Mouse (Mus musculus): Measurements from ENCODE around the gene Olfml2b. TPM values are rescaled to one million over a fixed set of nuclear protein-coding genes. Genes with fewer than 3 reads are reported as not detected.

The Olfml2b gene
- polyA plus RNA-seq, 1 experiment, result 12.8 TPM

GRCm38 (mm10) chr1:170701582-170701981 is 57.2 kb downstream of the Olfml2b start:
- 60% methylated on average over 8 of the region's 8 CpGs for WGBS
- TF ChIP-seq POLR2A (IDR thresholded peaks at IDR 0.05; ENCODE audit: borderline replicate concordance, control insufficient read depth, low read depth, low read length) (no peak), CTCF (IDR thresholded peaks at IDR 0.05; ENCODE audit: control insufficient read depth, insufficient read depth, low read length) (no peak)
- Histone ChIP-seq H3K27ac (ENCODE audit: control insufficient read depth, insufficient read depth, low read depth, low read length, poor library complexity) (no peak overlapping the region), H3K4me1 (ENCODE audit: control insufficient read depth, insufficient read depth, low read length) (peaks cover 4% of the 10 kb centered on the region), H3K4me3 (replicated peaks; ENCODE audit: control insufficient read depth, low read depth, low read length) (no peak overlapping the region)

DNA sequence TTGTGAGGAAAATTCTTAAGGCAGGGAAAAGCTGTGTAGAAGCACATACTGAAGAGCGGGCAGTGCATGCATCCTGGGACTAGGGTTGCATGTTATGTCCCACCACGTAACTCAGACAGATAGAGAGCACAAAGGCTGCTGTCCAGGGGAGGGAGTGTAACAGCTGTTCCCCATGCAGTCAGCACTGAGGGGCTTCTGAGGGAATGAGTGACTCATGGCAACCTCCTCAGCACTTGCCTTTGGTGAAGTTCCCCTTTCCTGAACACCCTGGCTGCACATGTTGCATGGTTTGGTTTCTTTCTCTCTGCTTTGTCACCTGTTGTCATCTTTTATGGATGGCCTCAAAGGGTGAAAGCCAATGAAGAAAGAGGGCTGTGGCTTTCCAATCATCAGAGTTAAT is 57.9 kb downstream of the Olfml2b start:
- Histone ChIP-seq H3K4me1 (ENCODE audit: control insufficient read depth, insufficient read depth, low read length) (peaks cover 4% of the 10 kb centered on the region), H3K4me3 (replicated peaks; ENCODE audit: control insufficient read depth, low read depth, low read length) (no peak overlapping the region), H3K27ac (ENCODE audit: control insufficient read depth, insufficient read depth, low read depth, low read length, poor library complexity) (peak overlapping the region; percentile 1; the same call in 1 of the 2 replicates)
- TF ChIP-seq CTCF (IDR thresholded peaks at IDR 0.05; ENCODE audit: control insufficient read depth, insufficient read depth, low read length) (no peak), POLR2A (IDR thresholded peaks at IDR 0.05; ENCODE audit: borderline replicate concordance, control insufficient read depth, low read depth, low read length) (no peak)
- WGBS, result 46% methylated on average over 2 of the region's 2 CpGs

DNA sequence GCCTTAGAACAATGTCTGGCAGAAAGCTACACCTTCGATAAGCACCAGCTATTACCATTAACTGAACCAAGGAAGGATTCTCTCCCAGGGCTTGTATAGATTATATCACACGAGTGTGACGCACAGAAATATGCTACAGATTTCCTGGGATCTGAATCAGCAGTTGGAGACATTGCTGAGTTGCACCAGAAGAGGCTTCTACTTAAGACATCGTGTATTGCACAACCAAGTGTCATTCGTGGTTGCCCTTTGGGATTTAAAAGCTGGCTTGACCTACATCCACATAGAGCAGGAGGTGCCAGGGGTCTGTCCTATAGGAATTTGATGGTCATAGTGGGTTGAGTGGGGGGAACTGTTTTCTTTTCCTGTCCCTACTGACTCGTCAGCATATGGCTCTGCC is 58.6 kb downstream of the Olfml2b start:
- no peak overlapping the region for H3K4me3 ChIP-seq (replicated peaks; ENCODE audit: control insufficient read depth, low read depth, low read length)
- TF ChIP-seq CTCF (IDR thresholded peaks at IDR 0.05; ENCODE audit: control insufficient read depth, insufficient read depth, low read length) (no peak), POLR2A (IDR thresholded peaks at IDR 0.05; ENCODE audit: borderline replicate concordance, control insufficient read depth, low read depth, low read length) (no peak)
- H3K27ac ChIP-seq (ENCODE audit: control insufficient read depth, insufficient read depth, low read depth, low read length, poor library complexity), result no peak overlapping the region; the same call in 1 of the 2 replicates
- 44% methylated on average over 6 of the region's 6 CpGs for WGBS
- peaks cover 6% of the 10 kb centered on the region for H3K4me1 ChIP-seq (ENCODE audit: control insufficient read depth, insufficient read depth, low read length)

- no peak overlapping the region for H3K4me3 ChIP-seq (replicated peaks; ENCODE audit: control insufficient read depth, low read depth, low read length)
- TF ChIP-seq POLR2A (IDR thresholded peaks at IDR 0.05; ENCODE audit: borderline replicate concordance, control insufficient read depth, low read depth, low read length) (no peak), CTCF (IDR thresholded peaks at IDR 0.05; ENCODE audit: control insufficient read depth, insufficient read depth, low read length) (no peak)
- peaks cover 10% of the 10 kb centered on the region for H3K4me1 ChIP-seq (ENCODE audit: control insufficient read depth, insufficient read depth, low read length)
- H3K27ac ChIP-seq (ENCODE audit: control insufficient read depth, insufficient read depth, low read depth, low read length, poor library complexity), result no peak overlapping the region
- WGBS, result 87% methylated on average over 6 of the region's 6 CpGs
These were observed 59.8 kb downstream of the Olfml2b start for GRCm38 (mm10) chr1:170704103-170704502.

GRCm38 (mm10) chr1:170704911-170705594 is 60.7 kb downstream of the Olfml2b start:
- peaks cover 10% of the 10 kb centered on the region for H3K4me1 ChIP-seq (ENCODE audit: control insufficient read depth, insufficient read depth, low read length)
- no peak overlapping the region for H3K4me3 ChIP-seq (replicated peaks; ENCODE audit: control insufficient read depth, low read depth, low read length)
- no peak overlapping the region for H3K27ac ChIP-seq (ENCODE audit: control insufficient read depth, insufficient read depth, low read depth, low read length, poor library complexity)
- TF ChIP-seq CTCF (IDR thresholded peaks at IDR 0.05; ENCODE audit: control insufficient read depth, insufficient read depth, low read length) (no peak), POLR2A (IDR thresholded peaks at IDR 0.05; ENCODE audit: borderline replicate concordance, control insufficient read depth, low read depth, low read length) (no peak)
- 80% methylated on average over 4 of the region's 4 CpGs for WGBS

DNA sequence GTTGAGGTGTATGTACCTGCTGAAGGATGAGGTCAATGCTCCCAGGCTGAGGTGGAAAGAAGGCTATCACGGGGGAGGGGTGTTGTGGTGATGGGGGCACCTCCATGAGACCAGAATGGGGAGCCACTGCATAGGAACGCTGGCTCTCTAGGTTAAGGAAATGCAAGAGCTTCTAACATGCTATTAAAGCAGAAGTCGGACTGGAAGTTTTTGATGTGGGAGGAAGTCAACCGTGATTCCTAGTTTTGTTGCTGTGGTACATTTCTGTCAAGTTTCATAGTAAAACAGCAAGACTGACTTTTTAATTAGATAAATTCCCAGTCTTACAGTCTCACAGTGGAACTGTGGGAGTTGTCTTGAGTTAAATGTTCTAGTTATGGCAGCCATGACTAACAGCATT is 61.7 kb downstream of the Olfml2b start:
- Histone ChIP-seq H3K4me1 (ENCODE audit: control insufficient read depth, insufficient read depth, low read length) (peaks cover 12% of the 10 kb centered on the region), H3K27ac (ENCODE audit: control insufficient read depth, insufficient read depth, low read depth, low read length, poor library complexity) (no peak overlapping the region), H3K4me3 (replicated peaks; ENCODE audit: control insufficient read depth, low read depth, low read length) (no peak overlapping the region)
- no peak for TF ChIP-seq POLR2A (IDR thresholded peaks at IDR 0.05; ENCODE audit: borderline replicate concordance, control insufficient read depth, low read depth, low read length)
- no peak for TF ChIP-seq CTCF (IDR thresholded peaks at IDR 0.05; ENCODE audit: control insufficient read depth, insufficient read depth, low read length)
- WGBS, result 30% methylated on average over 4 of the region's 4 CpGs

DNA sequence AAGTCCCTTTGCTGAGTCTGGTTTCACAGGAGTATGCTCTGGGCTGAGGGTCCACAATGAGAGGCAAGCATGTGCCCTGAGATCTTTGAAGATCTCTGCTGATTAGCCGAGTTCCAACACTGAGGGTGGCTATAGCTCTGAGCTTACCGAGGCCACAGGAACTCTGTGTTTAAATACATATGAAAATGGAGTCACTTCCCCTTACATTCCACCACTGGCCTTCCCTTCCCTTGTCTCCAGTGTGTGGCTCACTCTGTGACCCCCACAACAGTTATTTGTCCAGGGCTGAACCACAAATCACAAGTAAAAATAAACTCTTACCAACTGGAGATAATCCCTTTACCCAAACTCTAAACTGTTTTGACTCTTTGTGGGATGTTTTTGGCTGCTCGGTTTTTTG is 64.7 kb downstream of the Olfml2b start:
- Histone ChIP-seq H3K27ac (ENCODE audit: control insufficient read depth, insufficient read depth, low read depth, low read length, poor library complexity) (peak overlapping the region; percentile 77), H3K4me3 (replicated peaks; ENCODE audit: control insufficient read depth, low read depth, low read length) (no peak overlapping the region), H3K4me1 (ENCODE audit: control insufficient read depth, insufficient read depth, low read length) (peaks cover 10% of the 10 kb centered on the region)
- TF ChIP-seq POLR2A (IDR thresholded peaks at IDR 0.05; ENCODE audit: borderline replicate concordance, control insufficient read depth, low read depth, low read length), result no peak
- no peak for TF ChIP-seq CTCF (IDR thresholded peaks at IDR 0.05; ENCODE audit: control insufficient read depth, insufficient read depth, low read length)
- 18% methylated on average over 3 of the region's 3 CpGs for WGBS

DNA sequence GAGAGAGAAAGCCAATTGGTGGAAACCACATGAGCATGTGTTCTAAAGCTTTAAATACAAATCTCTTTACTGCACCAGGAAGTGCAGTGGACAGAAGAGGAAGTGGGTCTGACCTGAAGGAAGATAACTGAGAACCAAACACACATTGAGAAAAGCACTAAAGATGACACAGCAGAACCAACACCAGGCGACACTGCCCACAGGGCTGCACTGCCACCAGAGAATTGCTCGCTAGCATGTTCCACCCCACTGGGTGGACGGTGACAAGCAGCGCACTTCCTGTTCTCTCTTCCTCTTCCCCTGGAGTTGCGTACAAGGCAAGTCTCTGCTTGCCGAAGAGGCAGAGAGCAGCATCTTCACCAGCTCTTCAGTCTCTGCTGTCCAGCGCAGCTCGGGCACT is 65.1 kb downstream of the Olfml2b start:
- WGBS, result 10% methylated on average over 8 of the region's 8 CpGs
- peaks cover 10% of the 10 kb centered on the region for H3K4me1 ChIP-seq (ENCODE audit: control insufficient read depth, insufficient read depth, low read length)
- TF ChIP-seq POLR2A (IDR thresholded peaks at IDR 0.05; ENCODE audit: borderline replicate concordance, control insufficient read depth, low read depth, low read length), result no peak
- H3K27ac ChIP-seq (ENCODE audit: control insufficient read depth, insufficient read depth, low read depth, low read length, poor library complexity), result peak overlapping the region; percentile 84
- peak overlapping the region; percentile 13 for H3K4me3 ChIP-seq (replicated peaks; ENCODE audit: control insufficient read depth, low read depth, low read length)

DNA sequence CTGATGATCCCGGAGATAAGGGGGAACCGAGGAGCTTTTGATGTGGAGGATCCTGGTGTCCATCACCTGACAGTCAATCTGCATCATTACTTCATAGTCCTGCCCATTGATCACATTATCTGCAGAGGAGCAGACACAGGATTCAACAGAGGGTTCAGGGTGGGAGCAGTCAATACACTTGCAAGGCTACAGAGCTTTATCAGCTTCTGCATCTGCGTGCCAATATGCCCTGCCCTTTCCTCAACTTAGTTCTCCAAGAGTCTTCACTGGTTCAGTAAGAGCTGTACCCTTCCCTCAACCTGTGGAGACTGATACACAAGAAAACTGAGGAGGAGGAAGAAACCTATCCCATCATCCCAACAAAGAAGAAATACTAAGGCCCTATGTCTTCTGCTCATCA is 65.6 kb downstream of the Olfml2b start:
- TF ChIP-seq CTCF (IDR thresholded peaks at IDR 0.05; ENCODE audit: control insufficient read depth, insufficient read depth, low read length), result no peak
- no peak for TF ChIP-seq POLR2A (IDR thresholded peaks at IDR 0.05; ENCODE audit: borderline replicate concordance, control insufficient read depth, low read depth, low read length)
- H3K27ac ChIP-seq (ENCODE audit: control insufficient read depth, insufficient read depth, low read depth, low read length, poor library complexity), result peak overlapping the region; percentile 84
- peak overlapping the region; percentile 13 for H3K4me3 ChIP-seq (replicated peaks; ENCODE audit: control insufficient read depth, low read depth, low read length)
- H3K4me1 ChIP-seq (ENCODE audit: control insufficient read depth, insufficient read depth, low read length), result peaks cover 10% of the 10 kb centered on the region
- WGBS, result 44% methylated on average over 3 of the region's 3 CpGs
